Mouse (Mus musculus): ENCODE results near the gene Zfp286. TPM values are rescaled to one million over a fixed set of nuclear protein-coding genes. Genes with fewer than 3 reads are reported as not detected.

The Zfp286 gene
- total RNA-seq, 1 experiment from 2014 or later: 2.5 TPM

Other genes starting within 250 kb of the Zfp286 start
- 1,162 and 1,405 TPM in 2 replicates for gene Ubb, start 238.3 kb downstream of the Zfp286 start, total RNA-seq (2021)
- gene Trpv2, start 215.0 kb downstream of the Zfp286 start, total RNA-seq (2021): 1.6 and 1.9 TPM in 2 replicates
- 37.2 and 44.9 TPM in 2 replicates for gene Lrrc75a, start 140.9 kb downstream of the Zfp286 start, total RNA-seq (2021)
- 35.7 and 49.0 TPM in 2 replicates for gene Mmgt2, start 140.8 kb downstream of the Zfp286 start, total RNA-seq (2021)
- gene Zfp287, start 57.6 kb downstream of the Zfp286 start, total RNA-seq (2021): 4.4 and 5.4 TPM in 2 replicates
- not detected in 2 replicates for gene Gm10428, start 36.4 kb downstream of the Zfp286 start, total RNA-seq (2021)
- 5.9 and 6.4 TPM in 2 replicates for gene Trim16, start 30.8 kb upstream of the Zfp286 start, total RNA-seq (2021)
- 1.1 and 2.4 TPM in 2 replicates for gene Fbxw10, start 57.6 kb upstream of the Zfp286 start, total RNA-seq (2021)
- gene Tvp23b, start 90.0 kb upstream of the Zfp286 start, total RNA-seq (2021): 31.4 and 58.5 TPM in 2 replicates
- not detected in 2 replicates for gene Cdrt4, start 161.7 kb upstream of the Zfp286 start, total RNA-seq (2021)

Data from adrenal gland, postnatal 25 days (tissue).